Mouse (Mus musculus) forebrain, embryonic 13.5 days (tissue): Measurements from ENCODE around the gene Ankrd44. TPM values are rescaled to one million over a fixed set of nuclear protein-coding genes. Genes with fewer than 3 reads are reported as not detected.

ENCODE experiments used
- ATAC-seq: fragments of 200-750 bp; cut with Nextera tagmentation; 2 replicates; pipeline ENCODE4 v1.8.0; 2017
- H3K27ac ChIP-seq: fragments of 300-500 bp; sonication (generic); 2 replicates; pipeline ENCODE4 v1.5.1; 2015; ENCODE audit warnings: inconsistent platforms, mild to moderate bottlenecking, moderate library complexity
- H3K27me3 ChIP-seq: fragments of 300-500 bp; sonication (generic); 2 replicates; pipeline ENCODE4 v1.6.1; 2015; ENCODE audit warnings: mild to moderate bottlenecking, inconsistent platforms
- H3K36me3 ChIP-seq: fragments of 300-500 bp; sonication (generic); 2 replicates; pipeline ENCODE4 v1.6.1; 2015; ENCODE audit warnings: mild to moderate bottlenecking, inconsistent platforms; ENCODE audit not compliant: poor library complexity, severe bottlenecking
- H3K4me1 ChIP-seq: fragments of 300-500 bp; sonication (generic); 2 replicates; pipeline ENCODE4 v1.6.1; 2015; ENCODE audit warnings: inconsistent platforms
- H3K4me2 ChIP-seq: fragments of 300-500 bp; sonication (generic); 2 replicates; pipeline ENCODE4 v1.6.1; 2015; ENCODE audit warnings: inconsistent platforms, mild to moderate bottlenecking, moderate library complexity
- H3K4me3 ChIP-seq: fragments of 300-500 bp; sonication (generic); 2 replicates; pipeline ENCODE4 v1.5.1; 2015; ENCODE audit warnings: mild to moderate bottlenecking, inconsistent platforms
- H3K9ac ChIP-seq: fragments of 300-500 bp; sonication (generic); 2 replicates; pipeline ENCODE4 v1.6.1; 2015; ENCODE audit warnings: mild to moderate bottlenecking, inconsistent platforms
- H3K9me3 ChIP-seq: fragments of 300-500 bp; sonication (generic); replicated peaks from 2 replicates; pipeline ENCODE4 v1.6.1; 2016; ENCODE audit warnings: inconsistent platforms
- WGBS: fragments of 180-500 bp; shearing (Covaris S2); methylation state at CpG from one replicate; pipeline ENCODE4 v1.1.7; 2015; 5-methylcytosine and 5-hydroxymethylcytosine counted together
- polyA plus RNA-seq: library from polyadenylated mRNA; unstranded; fragments of >200 nt; fragmentation: Nextera tagmentation; extraction: Ambion mirVana; gene quantifications from 2 replicates; pipeline ENCODE4 v1.2.1, GENCODE M21; 2015

Gene Ankrd44
- polyA plus RNA-seq, 1 experiment from 2014 or later = 15.7 TPM

DNA sequence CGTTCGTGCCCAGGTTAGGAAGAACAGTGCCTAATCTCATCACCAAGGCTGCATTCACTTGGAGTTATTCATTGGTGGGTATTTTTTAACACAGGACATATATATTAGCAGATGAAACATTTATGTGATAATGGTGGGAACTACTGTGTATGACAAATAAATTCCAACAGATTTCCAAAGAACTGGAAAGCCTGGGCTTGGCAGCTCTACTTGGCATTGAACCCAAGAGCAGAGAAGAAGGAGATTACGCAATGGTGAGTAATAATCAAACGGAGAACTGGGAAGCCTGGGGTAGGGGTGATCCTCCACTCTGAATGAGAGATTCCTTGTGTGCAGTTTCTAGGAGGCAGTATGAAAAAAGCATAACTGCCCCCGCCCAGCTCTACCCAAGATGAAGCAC, 196.9 kb downstream of the Ankrd44 start:
- H3K36me3 ChIP-seq = no peaks in the 10 kb centered on the region
- no peak overlapping the region for H3K27ac ChIP-seq
- no peaks in the 10 kb centered on the region for H3K27me3 ChIP-seq
- ATAC-seq = no peak
- no peaks in the 10 kb centered on the region for H3K4me1 ChIP-seq
- no peak overlapping the region for H3K4me2 ChIP-seq
- no peak overlapping the region for H3K9ac ChIP-seq
- no peaks in the 10 kb centered on the region for H3K9me3 ChIP-seq
- no peak overlapping the region for H3K4me3 ChIP-seq
- WGBS = 91% methylated on average over 5 of the region's 5 CpGs

- H3K4me1 ChIP-seq = no peaks in the 10 kb centered on the region
- no peaks in the 10 kb centered on the region for H3K9me3 ChIP-seq
- H3K36me3 ChIP-seq = no peaks in the 10 kb centered on the region
- no peak overlapping the region for H3K9ac ChIP-seq
- 77% methylated on average over 2 of the region's 2 CpGs for WGBS
- ATAC-seq = no peak
- no peak overlapping the region for H3K27ac ChIP-seq
- H3K4me3 ChIP-seq = no peak overlapping the region
- H3K4me2 ChIP-seq = no peak overlapping the region
- no peaks in the 10 kb centered on the region for H3K27me3 ChIP-seq
These were observed 199.6 kb downstream of the Ankrd44 start for GRCm38 (mm10) chr1:54726555-54726954.

- no peak overlapping the region for H3K9ac ChIP-seq
- H3K27me3 ChIP-seq = no peaks in the 10 kb centered on the region
- no peak overlapping the region for H3K27ac ChIP-seq
- H3K4me3 ChIP-seq = no peak overlapping the region
- H3K4me2 ChIP-seq = no peak overlapping the region
- H3K4me1 ChIP-seq = peaks cover 8% of the 10 kb centered on the region
- peaks cover 3% of the 10 kb centered on the region; the same call in 1 of the 2 replicates for H3K9me3 ChIP-seq
- 0 out of 2 replicates have a peak, but pooled peaks cover 5% of the 10 kb centered on the region for H3K36me3 ChIP-seq
- no peak for ATAC-seq
- 85% methylated on average over 6 of the region's 6 CpGs for WGBS
These were observed 209.3 kb downstream of the Ankrd44 start for GRCm38 (mm10) chr1:54716921-54717320.

GRCm38 (mm10) chr1:54715061-54715760, 211.0 kb downstream of the Ankrd44 start:
- no peak overlapping the region for H3K4me2 ChIP-seq
- ATAC-seq = no peak; the same call in 1 of the 2 replicates
- no peaks in the 10 kb centered on the region for H3K27me3 ChIP-seq
- whole genome bisulfite sequencing = 31% methylated on average over 8 of the region's 8 CpGs
- 0 out of 2 replicates have a peak, but pooled peaks cover 5% of the 10 kb centered on the region for H3K36me3 ChIP-seq
- H3K4me3 ChIP-seq = no peak overlapping the region
- H3K9ac ChIP-seq = no peak overlapping the region
- H3K9me3 ChIP-seq = peaks cover 3% of the 10 kb centered on the region; the same call in 1 of the 2 replicates
- H3K4me1 ChIP-seq = peaks cover 13% of the 10 kb centered on the region
- H3K27ac ChIP-seq = no peak overlapping the region

DNA sequence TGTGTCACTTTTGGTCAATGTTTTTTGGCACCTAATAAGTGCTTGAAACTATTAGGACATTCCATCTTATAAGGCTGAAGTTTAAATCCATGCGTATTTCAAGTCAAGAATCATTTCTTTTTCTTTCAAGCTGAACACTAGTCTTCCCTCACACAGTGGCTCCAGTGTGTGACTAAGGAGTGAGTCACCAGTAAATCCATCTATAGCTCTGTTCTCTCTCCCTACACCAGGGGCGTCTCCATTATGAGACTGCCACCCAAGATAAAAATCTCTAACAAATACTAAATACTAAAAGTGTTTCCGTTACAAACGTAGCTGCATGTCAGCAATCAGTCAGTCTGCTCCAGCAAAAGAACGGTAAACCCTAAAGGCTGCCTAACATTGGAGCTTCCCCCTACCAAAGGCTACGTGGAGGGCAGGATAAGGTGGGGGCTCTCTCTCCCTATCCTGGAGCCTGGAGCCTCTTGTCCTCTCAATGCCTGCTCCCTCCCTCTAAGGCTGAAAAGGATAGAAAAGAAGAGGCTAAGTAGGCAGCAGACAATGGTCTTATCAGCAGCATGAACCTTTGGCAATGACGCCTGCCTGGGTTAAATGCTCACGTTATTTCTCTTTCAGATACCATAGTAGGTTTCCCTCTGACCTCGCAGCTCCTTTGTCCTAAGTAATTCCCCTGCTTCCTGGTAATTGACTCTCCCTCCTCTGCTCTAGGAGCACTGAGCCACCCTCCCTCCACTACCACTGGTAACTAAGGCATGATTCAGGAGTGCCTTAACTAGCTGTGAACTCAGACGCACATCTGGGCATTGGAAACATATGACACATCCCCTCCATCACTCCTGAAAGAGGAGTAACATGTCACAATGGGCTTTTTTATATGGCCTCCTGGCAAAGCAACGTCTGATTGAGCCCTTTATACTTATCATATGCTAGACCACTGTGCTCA, 212.7 kb downstream of the Ankrd44 start:
- Histone ChIP-seq H3K27ac (no peak overlapping the region), H3K27me3 (no peaks in the 10 kb centered on the region), H3K36me3 (0 out of 2 replicates have a peak, but pooled peaks cover 5% of the 10 kb centered on the region), H3K4me1 (peaks cover 14% of the 10 kb centered on the region), H3K4me2 (no peak overlapping the region), H3K4me3 (no peak overlapping the region), H3K9ac (no peak overlapping the region), H3K9me3 (peaks cover 3% of the 10 kb centered on the region; the same call in 1 of the 2 replicates)
- 42% methylated on average over 11 of the region's 11 CpGs for WGBS
- ATAC-seq = no peak

DNA sequence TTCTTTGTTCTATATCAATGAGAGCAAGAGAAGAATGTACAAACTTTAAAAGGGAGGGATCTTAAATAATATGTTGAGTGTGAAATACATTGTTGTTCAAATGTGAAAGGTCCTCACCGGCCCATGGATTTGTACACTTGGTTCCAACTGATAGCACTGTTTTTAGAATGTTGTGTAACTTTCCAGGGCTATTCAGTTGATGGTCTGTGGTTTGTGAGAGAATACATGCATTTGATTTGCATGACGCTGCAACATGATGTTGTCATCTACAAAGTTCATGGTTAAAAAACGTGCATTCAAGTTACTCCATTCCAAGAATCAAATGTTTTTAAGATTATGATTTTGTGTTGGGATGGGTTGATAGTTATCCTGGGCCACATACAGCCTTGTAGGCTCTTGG, 214.6 kb downstream of the Ankrd44 start:
- H3K27ac ChIP-seq = no peak overlapping the region
- no peaks in the 10 kb centered on the region for H3K27me3 ChIP-seq
- 93% methylated on average over 3 of the region's 3 CpGs for WGBS
- 0 out of 2 replicates have a peak, but pooled peaks cover 5% of the 10 kb centered on the region for H3K36me3 ChIP-seq
- H3K4me1 ChIP-seq = peaks cover 32% of the 10 kb centered on the region
- no peak overlapping the region for H3K4me2 ChIP-seq
- no peak for ATAC-seq
- no peak overlapping the region for H3K9ac ChIP-seq
- no peak overlapping the region for H3K4me3 ChIP-seq
- peaks cover 3% of the 10 kb centered on the region; the same call in 1 of the 2 replicates for H3K9me3 ChIP-seq

- WGBS = 61% methylated on average over 1 of the region's 1 CpGs
- Histone ChIP-seq H3K4me1 (peaks cover 30% of the 10 kb centered on the region), H3K4me2 (no peak overlapping the region), H3K9ac (no peak overlapping the region), H3K9me3 (peaks cover 3% of the 10 kb centered on the region; the same call in 1 of the 2 replicates), H3K36me3 (0 out of 2 replicates have a peak, but pooled peaks cover 5% of the 10 kb centered on the region), H3K27me3 (no peaks in the 10 kb centered on the region), H3K27ac (peak overlapping the region; percentile 11; the same call in 1 of the 2 replicates), H3K4me3 (no peak overlapping the region)
- ATAC-seq = no peak
These were observed 215.6 kb downstream of the Ankrd44 start for GRCm38 (mm10) chr1:54710550-54710949.

GRCm38 (mm10) chr1:54707888-54708565, 218.2 kb downstream of the Ankrd44 start:
- Histone ChIP-seq H3K9ac (no peak overlapping the region), H3K27ac (peak overlapping the region; percentile 84), H3K9me3 (peaks cover 3% of the 10 kb centered on the region; the same call in 1 of the 2 replicates), H3K27me3 (no peaks in the 10 kb centered on the region), H3K36me3 (0 out of 2 replicates have a peak, but pooled peaks cover 5% of the 10 kb centered on the region), H3K4me3 (no peak overlapping the region), H3K4me2 (0 out of 2 replicates have a peak overlapping the region, but pooled peaks have one; percentile 0), H3K4me1 (peaks cover 23% of the 10 kb centered on the region; the same call in 1 of the 2 replicates)
- peak; percentile 88 for ATAC-seq
- WGBS = 48% methylated on average over 8 of the region's 8 CpGs

- 39% methylated on average over 10 of the region's 10 CpGs for WGBS
These were observed 218.9 kb downstream of the Ankrd44 start for GRCm38 (mm10) chr1:54707036-54707887.

GRCm38 (mm10) chr1:54706621-54707020, 219.6 kb downstream of the Ankrd44 start:
- Histone ChIP-seq H3K9ac (no peak overlapping the region), H3K27me3 (no peaks in the 10 kb centered on the region), H3K9me3 (no peaks in the 10 kb centered on the region), H3K36me3 (no peaks in the 10 kb centered on the region), H3K27ac (peak overlapping the region; percentile 84), H3K4me2 (no peak overlapping the region), H3K4me3 (no peak overlapping the region), H3K4me1 (peaks cover 32% of the 10 kb centered on the region; the same call in 1 of the 2 replicates)
- 18% methylated on average over 3 of the region's 3 CpGs for WGBS
- ATAC-seq = no peak

More at GRCm38 (mm10) chr1:54707036-54707887, 218.9 kb downstream of the Ankrd44 start:
- H3K4me1 ChIP-seq = peaks cover 30% of the 10 kb centered on the region; the same call in 1 of the 2 replicates
- no peak overlapping the region for H3K9ac ChIP-seq
- peak overlapping the region; percentile 84 for H3K27ac ChIP-seq
- peak; percentile 61 for ATAC-seq
- no peak overlapping the region for H3K4me2 ChIP-seq
- 0 out of 2 replicates have a peak, but pooled peaks cover 2% of the 10 kb centered on the region for H3K36me3 ChIP-seq
- peaks cover 2% of the 10 kb centered on the region; the same call in 1 of the 2 replicates for H3K9me3 ChIP-seq
- H3K27me3 ChIP-seq = no peaks in the 10 kb centered on the region
- H3K4me3 ChIP-seq = no peak overlapping the region
